Mouse (Mus musculus): Measurements from ENCODE around the gene Hyls1. TPM values are rescaled to one million over a fixed set of nuclear protein-coding genes. Genes with fewer than 3 reads are reported as not detected.

Hyls1 gene
- polyA plus RNA-seq, 1 experiment, result 39.7 TPM

DNA sequence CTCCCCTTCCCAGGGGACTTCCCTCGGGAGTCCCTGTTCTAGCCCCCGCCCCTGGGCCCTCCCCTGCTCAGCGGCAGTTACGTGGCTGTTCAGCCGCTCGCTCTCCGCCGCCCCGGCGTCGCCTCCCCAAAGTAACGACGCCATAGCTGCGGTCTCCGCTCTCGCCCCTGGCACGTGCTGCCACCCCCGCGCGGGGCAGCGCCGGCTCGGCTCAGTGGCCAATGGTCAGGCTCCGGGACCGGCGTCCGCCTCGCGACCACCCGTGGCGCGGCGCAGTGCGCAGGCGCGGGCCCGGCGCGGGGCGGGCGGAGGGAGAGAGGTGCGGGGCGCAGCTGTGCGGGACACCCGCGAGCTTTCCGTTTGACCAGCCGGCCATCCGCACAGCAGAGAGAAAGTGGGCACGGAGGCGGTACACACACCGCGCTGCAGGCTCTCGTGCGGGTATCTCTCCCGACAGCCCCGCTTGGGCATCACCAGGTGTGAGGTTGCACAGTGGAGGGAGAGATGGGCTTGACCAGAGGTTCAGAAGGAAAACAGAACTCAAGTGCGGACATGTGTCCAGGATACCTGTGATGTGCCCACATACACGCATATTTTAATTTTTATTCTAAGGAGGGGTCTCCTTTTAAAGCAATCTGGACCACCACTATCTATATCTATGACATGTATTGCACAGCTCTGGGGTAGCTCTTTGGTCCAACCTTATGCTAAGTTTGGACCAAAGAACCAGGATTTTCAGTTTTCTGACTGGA is 11.8 kb downstream of the Hyls1 start, which contains the start of the genes Ddx25 and Pus3:
Ddx25 (minus strand) TSS at position 272 of the 752 bp plus-strand sequence.
Pus3 (plus strand) TSS at position 339 of the 752 bp plus-strand sequence.
- no peak for TF ChIP-seq POLR2A (IDR thresholded peaks at IDR 0.05; ENCODE audit: control insufficient read depth, low read depth, low read length)
- no peak for TF ChIP-seq CTCF (IDR thresholded peaks at IDR 0.05; ENCODE audit: control insufficient read depth, insufficient read depth, insufficient replicate concordance, low read depth, low read length)
- H3K36me3 ChIP-seq (ENCODE audit: control insufficient read depth, insufficient read depth, low read length), result peaks cover 6% of the 10 kb centered on the region
- peaks cover 3% of the 10 kb centered on the region for H3K4me1 ChIP-seq (ENCODE audit: control insufficient read depth, insufficient read depth, low read length)
- H3K27ac ChIP-seq (ENCODE audit: control insufficient read depth, insufficient read depth, low read depth, low read length), result peak within 1 kb of the TSS; percentile 64
- peak within 1 kb of the TSS; percentile 87 for H3K4me3 ChIP-seq (ENCODE audit: control insufficient read depth, low read depth, low read length)
- no peaks in the 10 kb centered on the region for H3K27me3 ChIP-seq (ENCODE audit: control insufficient read depth, insufficient read depth, low read length)

- Histone ChIP-seq H3K36me3 (ENCODE audit: control insufficient read depth, insufficient read depth, low read length) (peaks cover 4% of the 10 kb centered on the region), H3K27me3 (ENCODE audit: control insufficient read depth, insufficient read depth, low read length) (no peaks in the 10 kb centered on the region), H3K4me3 (ENCODE audit: control insufficient read depth, low read depth, low read length) (no peak overlapping the region), H3K27ac (ENCODE audit: control insufficient read depth, insufficient read depth, low read depth, low read length) (no peak overlapping the region), H3K4me1 (ENCODE audit: control insufficient read depth, insufficient read depth, low read length) (peaks cover under 1% of the 10 kb centered on the region; the same call in 1 of the 2 replicates)
- no peak for TF ChIP-seq CTCF (IDR thresholded peaks at IDR 0.05; ENCODE audit: control insufficient read depth, insufficient read depth, insufficient replicate concordance, low read depth, low read length)
- no peak for TF ChIP-seq POLR2A (IDR thresholded peaks at IDR 0.05; ENCODE audit: control insufficient read depth, low read depth, low read length)
These were observed 13.6 kb downstream of the Hyls1 start for GRCm38 (mm10) chr9:35556494-35557102.

DNA sequence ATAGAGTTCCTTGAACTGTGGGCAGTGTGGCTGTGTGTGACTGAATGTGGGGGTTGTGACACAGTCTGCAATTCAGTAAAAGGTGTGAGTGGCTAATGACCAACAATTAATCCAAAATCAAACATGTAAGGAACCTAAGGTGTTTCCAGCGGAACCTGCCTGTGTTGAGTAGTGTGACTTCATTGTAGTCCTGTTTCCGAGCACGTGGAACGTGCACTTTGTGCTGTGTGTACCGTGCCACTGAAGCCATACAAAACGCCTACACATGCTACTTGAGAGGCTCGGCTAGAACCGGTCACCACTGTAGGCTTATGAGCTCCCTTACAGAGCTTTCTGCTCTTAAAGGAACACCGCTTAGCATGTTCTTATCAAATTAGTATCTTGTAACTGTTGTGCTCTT is 21.7 kb downstream of the Hyls1 start:
- Histone ChIP-seq H3K27me3 (ENCODE audit: control insufficient read depth, insufficient read depth, low read length) (no peaks in the 10 kb centered on the region), H3K4me1 (ENCODE audit: control insufficient read depth, insufficient read depth, low read length) (no peaks in the 10 kb centered on the region), H3K4me3 (ENCODE audit: control insufficient read depth, low read depth, low read length) (no peak overlapping the region), H3K36me3 (ENCODE audit: control insufficient read depth, insufficient read depth, low read length) (no peaks in the 10 kb centered on the region; the same call in none of the 2 replicates), H3K27ac (ENCODE audit: control insufficient read depth, insufficient read depth, low read depth, low read length) (no peak overlapping the region)
- TF ChIP-seq POLR2A (IDR thresholded peaks at IDR 0.05; ENCODE audit: control insufficient read depth, low read depth, low read length) (no peak), CTCF (IDR thresholded peaks at IDR 0.05; ENCODE audit: control insufficient read depth, insufficient read depth, insufficient replicate concordance, low read depth, low read length) (no peak)

DNA sequence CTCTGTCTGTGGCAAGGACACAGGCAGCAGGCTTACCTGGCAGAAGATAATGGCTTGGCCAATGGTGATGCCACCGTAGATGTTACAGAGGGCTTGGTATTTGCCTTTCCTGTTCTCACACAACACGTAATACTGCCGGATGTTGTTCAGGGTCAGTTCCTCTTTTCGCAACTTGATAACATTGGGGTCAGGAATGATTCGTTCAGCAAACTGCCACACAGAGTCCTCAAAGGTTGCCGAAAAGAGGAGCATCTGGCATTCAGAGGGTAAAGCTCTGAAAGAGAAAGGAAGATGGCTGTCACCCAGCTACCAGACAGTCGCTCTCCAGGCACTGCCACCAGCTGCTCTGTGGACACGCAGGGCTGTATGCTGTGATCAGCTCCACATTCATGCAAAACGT is 23.5 kb downstream of the Hyls1 start:
- no peaks in the 10 kb centered on the region for H3K27me3 ChIP-seq (ENCODE audit: control insufficient read depth, insufficient read depth, low read length)
- H3K36me3 ChIP-seq (ENCODE audit: control insufficient read depth, insufficient read depth, low read length), result no peaks in the 10 kb centered on the region; the same call in none of the 2 replicates
- H3K27ac ChIP-seq (ENCODE audit: control insufficient read depth, insufficient read depth, low read depth, low read length), result no peak overlapping the region
- no peaks in the 10 kb centered on the region for H3K4me1 ChIP-seq (ENCODE audit: control insufficient read depth, insufficient read depth, low read length)
- TF ChIP-seq POLR2A (IDR thresholded peaks at IDR 0.05; ENCODE audit: control insufficient read depth, low read depth, low read length) (no peak), CTCF (IDR thresholded peaks at IDR 0.05; ENCODE audit: control insufficient read depth, insufficient read depth, insufficient replicate concordance, low read depth, low read length) (no peak)
- H3K4me3 ChIP-seq (ENCODE audit: control insufficient read depth, low read depth, low read length), result no peak overlapping the region

- no peak; the same call in 1 of the 2 replicates for TF ChIP-seq CTCF (IDR thresholded peaks at IDR 0.05; ENCODE audit: control insufficient read depth, insufficient read depth, insufficient replicate concordance, low read depth, low read length)
- no peak for TF ChIP-seq POLR2A (IDR thresholded peaks at IDR 0.05; ENCODE audit: control insufficient read depth, low read depth, low read length)
These were observed 24.5 kb downstream of the Hyls1 start for GRCm38 (mm10) chr9:35545704-35546103.

DNA sequence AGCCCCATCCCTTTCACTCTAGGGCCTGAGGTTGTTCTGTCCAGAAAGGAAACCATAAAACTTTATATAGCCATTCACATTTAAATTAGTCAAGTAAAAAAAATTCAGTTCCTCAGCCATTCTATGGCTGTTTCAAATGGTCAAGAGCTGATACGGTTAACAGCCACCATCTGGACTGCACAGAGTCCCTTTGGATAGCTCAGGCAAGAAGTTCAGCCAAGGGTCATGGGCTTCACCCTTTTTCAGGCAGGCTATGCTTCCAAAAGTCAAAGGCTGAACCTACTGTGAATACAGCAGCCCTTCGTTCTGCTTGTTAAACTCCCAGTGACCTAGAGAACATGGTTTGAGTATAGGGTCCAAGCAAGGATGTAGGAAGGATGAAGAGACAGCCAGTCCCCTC is 25.5 kb downstream of the Hyls1 start:
- Histone ChIP-seq H3K27ac (ENCODE audit: control insufficient read depth, insufficient read depth, low read depth, low read length) (no peak overlapping the region), H3K4me1 (ENCODE audit: control insufficient read depth, insufficient read depth, low read length) (no peaks in the 10 kb centered on the region)

More at GRCm38 (mm10) chr9:35545704-35546103, 24.5 kb downstream of the Hyls1 start:
- Histone ChIP-seq H3K27me3 (ENCODE audit: control insufficient read depth, insufficient read depth, low read length) (no peaks in the 10 kb centered on the region), H3K4me3 (ENCODE audit: control insufficient read depth, low read depth, low read length) (no peak overlapping the region), H3K4me1 (ENCODE audit: control insufficient read depth, insufficient read depth, low read length) (no peaks in the 10 kb centered on the region), H3K27ac (ENCODE audit: control insufficient read depth, insufficient read depth, low read depth, low read length) (no peak overlapping the region), H3K36me3 (ENCODE audit: control insufficient read depth, insufficient read depth, low read length) (peaks cover 3% of the 10 kb centered on the region)

More for the DNA sequence above, 25.5 kb downstream of the Hyls1 start:
- H3K4me3 ChIP-seq (ENCODE audit: control insufficient read depth, low read depth, low read length), result no peak overlapping the region
- TF ChIP-seq CTCF (IDR thresholded peaks at IDR 0.05; ENCODE audit: control insufficient read depth, insufficient read depth, insufficient replicate concordance, low read depth, low read length), result no peak
- no peak for TF ChIP-seq POLR2A (IDR thresholded peaks at IDR 0.05; ENCODE audit: control insufficient read depth, low read depth, low read length)
- peaks cover 3% of the 10 kb centered on the region for H3K36me3 ChIP-seq (ENCODE audit: control insufficient read depth, insufficient read depth, low read length)
- H3K27me3 ChIP-seq (ENCODE audit: control insufficient read depth, insufficient read depth, low read length), result no peaks in the 10 kb centered on the region

All from testis, adult 2 months (tissue).